Mouse (Mus musculus) adrenal gland, postnatal 14 days (tissue): ENCODE measurements around the gene Ccdc185. TPM values are rescaled to one million over a fixed set of nuclear protein-coding genes. Genes with fewer than 3 reads are reported as not detected.

ENCODE experiments used
- DNase-seq: peaks from one replicate; pipeline ENCODE4 v3.0.0; 2021; ENCODE audit warnings: mixed read lengths
- long read RNA-seq, 2 experiments: library from polyadenylated mRNA; stranded (forward); transcript quantifications; one replicate each; pipeline ENCODE4 v2.0.0; 2021
- total RNA-seq: library from RNA; stranded (reverse); gene quantifications from 2 replicates; pipeline ENCODE4 v1.2.3, GENCODE M21; 2021

The Ccdc185 gene
- total RNA-seq: not detected in 2 replicates
- long read RNA-seq, experiment 1: 0 reads
- long read RNA-seq, experiment 2: 0 reads

DNA sequence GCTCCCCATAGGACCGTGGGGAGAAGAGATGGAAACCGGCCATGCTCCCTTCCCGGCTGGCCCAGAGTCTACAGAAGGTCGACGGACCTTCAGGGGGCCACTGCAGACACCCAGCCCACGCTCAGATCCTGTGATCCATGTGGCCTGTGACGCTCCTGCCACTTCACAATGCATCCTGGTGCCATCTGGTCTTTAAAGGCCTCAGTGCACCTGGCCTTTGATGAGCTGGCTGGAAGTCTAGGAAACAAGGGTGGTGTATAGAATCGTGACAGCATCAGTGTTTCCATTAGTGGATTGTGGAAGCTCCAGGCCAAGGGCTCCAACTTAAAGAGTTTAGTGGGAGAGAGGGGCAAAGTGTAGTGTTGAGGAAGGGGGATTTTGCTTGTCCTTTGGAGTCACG lies at the start of gene Ccdc185:
Gene Ccdc185, minus strand, starts transcription at position 101 of the 400 bp plus-strand sequence.
- no peak for DNase-seq

DNA sequence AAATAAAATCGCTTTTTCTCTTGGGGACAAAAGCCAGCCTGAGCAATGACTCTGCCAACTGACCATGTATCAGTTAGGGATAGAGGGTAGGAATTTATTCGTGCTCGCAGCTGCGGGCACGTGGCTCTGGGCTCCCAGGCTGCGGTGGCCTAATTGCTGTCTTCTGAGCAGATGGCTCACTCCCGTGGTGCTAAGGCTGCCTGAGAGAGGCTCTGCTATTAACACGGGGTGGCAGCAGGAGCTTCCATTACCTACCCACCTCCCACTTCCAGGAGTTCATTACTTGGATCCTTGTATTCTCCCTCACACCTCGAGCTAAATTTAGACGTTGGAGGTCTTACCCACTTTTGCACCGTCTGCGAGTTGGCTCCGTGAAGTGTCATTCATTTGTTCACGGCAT lies 48.1 kb upstream of the Ccdc185 start:
- no peak for DNase-seq

DNA sequence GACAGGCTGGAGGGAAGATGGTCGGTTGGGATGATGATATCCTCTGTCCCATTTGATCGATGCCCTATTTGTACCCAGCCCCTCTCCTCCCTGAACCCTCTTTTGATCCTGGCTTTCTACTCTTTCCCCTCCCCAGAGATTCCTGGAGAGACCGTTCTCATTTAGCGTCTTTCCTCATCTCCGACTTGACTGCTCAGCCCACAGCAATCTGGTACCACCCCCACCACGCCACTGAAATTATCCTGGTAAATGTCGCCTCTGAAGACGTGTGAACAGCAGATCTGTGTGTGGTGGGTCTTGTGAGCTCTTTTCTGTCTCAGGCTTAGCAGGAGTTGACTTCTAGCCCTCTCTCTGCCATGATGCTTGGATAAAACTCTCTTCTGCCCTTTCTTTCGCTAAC lies 45.6 kb upstream of the Ccdc185 start:
- no peak for DNase-seq

DNA sequence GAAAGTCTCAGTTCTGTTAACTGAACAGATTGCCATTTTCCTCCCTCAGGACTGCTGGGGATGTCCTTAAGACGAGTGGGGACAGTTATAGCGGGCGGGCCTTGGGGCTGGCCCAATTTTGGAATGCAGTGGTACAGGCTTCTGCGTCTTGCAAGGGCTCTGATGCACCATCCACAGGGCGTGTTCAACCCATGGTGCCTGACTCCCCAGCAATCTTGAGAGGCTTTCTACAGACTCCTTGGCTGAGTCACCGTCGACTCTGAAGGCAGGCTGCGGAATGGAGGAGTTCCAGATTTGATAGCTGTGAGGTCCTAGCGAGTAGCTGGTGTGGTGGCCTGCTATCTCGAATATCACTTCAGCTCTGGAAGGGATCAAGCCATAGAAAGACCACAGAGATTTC lies 45.2 kb upstream of the Ccdc185 start:
- no peak for DNase-seq

DNA sequence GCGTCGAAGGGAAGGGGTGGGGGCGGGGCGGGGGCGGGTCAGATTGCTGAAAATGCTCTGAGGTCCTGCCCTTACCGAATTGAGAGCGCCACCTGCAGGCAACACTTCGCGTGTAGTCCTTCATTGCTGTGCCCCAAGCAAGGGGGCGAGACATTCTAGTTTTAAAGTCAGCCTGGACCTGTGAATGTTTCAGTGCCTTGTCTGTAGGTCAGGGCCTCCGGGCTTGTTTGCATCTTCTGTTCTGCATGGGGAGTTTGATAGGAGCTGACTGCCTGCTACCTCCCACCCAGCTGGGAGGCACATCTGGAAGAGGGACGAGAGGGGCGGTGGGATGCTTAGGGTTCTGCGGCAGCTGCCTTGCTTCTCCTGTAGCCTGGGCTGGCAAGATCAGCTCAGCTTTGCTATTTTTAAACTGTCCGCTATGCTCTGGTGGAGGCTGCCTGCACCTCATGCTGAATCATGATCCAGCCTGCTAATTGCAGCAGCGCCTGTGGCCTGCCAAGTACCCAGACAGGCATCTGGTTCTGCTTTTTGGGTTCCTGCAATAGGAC lies 43.6 kb upstream of the Ccdc185 start:
- DNase-seq: peak; percentile 78

DNA sequence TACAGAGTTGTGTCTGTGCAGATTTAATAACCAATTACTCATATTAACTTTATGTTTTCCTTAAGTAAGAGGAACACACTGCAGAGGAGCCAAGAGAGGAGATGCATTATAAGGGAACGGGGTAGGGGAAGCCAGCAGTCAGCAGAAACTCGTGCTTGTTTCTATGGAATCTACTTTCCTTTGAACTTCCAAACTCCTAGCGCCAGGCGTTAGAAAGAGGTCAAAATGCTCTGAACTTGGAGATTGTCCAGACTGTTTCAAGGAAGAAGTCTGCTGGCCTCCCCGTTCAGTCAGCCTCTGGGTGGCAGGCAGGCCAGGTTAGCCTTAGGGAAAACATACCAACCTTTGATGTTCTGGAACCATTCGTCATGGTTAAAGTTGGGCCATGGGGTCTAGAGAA lies 39.9 kb upstream of the Ccdc185 start:
- peak; percentile 12 for DNase-seq

DNA sequence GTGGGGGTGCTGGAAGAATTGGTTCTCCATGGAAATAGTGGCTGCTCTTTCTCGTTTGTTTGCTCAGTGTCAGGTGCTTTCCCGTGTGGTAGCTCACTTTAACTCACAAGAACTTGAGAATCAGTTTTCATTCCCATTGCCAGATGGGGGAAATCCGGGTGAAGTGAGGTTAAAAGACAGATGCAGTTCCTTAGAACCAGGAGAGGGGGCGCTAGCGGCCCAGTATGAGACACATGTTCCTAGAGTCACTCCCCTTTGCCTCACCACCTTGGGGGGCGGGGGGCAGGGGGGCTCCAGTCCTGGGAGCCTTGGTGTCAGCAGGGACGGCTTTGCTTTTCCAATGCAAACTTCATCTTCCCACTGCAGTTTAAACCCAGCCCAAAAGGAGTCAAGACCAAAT lies 38.0 kb upstream of the Ccdc185 start:
- DNase-seq: no peak

DNA sequence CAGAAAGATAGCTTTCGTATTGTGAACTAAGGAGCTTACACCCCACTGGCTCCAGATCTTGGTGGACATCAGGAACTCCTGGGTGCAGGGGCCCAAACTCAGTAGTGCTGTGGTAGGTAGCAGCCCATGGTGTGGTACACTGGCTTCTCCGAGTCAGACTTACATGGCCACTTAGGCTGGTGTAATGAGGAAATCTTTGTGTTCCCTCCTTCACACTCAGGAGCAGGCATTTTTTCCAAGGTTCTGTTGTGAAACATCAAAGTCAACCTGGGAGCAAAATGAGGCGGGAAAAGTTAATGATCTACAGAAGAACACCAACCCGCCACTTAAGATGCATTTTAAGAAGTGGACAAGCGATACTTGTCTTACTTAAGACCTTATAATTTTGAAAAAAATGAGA lies 36.5 kb upstream of the Ccdc185 start:
- no peak for DNase-seq

DNA sequence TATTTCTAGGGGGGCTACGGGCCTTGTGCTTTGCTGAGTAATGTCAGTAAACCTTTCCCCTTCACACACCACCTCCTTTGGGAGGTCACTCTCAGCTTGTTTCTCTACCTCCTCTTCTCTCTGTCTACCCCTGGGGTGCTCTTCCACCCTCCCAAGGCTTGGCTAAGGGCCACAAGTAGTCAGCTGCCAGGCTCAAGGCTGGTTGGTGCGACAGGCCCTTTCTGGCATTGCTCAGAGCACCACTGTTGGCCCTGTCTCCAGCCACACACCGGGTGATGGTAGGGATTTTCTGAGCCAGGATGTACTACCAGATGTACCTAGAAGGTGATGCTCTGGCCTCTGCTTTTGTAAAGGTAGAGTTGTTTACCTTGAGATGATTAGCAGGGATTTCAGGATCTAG lies 35.8 kb upstream of the Ccdc185 start:
- DNase-seq: peak; percentile 39

DNA sequence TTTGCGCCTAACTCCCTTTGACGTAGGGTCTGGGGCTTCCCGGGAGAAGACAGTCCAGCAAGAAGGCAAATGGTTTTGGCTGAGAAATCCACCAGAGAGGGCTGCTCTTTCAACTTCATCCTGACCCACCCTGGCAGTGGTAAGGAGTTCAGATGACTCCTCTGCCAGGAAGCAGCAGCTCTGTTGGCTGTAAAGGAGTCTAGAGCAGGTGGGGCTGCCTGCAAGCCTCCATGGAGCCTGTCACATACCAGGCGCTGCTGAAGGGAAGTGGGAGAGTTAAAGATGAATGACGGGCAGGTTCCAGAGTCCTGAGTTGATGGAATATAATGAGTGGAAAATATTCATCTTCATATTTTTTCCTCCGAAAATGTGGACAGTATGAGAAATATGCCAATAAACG lies 34.8 kb upstream of the Ccdc185 start:
- DNase-seq: no peak

DNA sequence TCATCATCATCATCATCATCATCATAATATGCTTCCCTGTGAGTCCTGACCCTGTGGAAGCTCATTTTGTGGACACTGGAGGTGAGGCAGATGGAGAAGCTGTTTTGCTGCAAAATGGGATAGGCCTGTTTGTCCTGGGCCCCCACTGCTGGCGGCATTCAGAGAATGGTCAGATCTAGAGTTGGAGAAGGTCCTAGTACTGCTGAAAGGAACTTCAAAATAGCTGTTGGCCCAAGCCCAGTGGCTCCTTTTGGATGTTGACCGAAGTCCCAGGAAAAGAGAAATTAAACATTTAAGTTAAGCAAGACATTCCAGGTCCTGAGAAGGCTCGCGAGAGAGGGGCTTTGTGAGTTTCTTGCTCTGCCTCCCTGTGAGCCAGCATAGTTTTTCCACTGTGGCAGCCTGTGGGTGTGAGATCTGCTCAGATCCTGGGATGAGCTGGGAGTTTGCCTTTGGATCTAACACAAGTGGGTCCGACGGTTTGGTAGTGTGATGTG lies 30.1 kb upstream of the Ccdc185 start:
- DNase-seq: no peak

DNA sequence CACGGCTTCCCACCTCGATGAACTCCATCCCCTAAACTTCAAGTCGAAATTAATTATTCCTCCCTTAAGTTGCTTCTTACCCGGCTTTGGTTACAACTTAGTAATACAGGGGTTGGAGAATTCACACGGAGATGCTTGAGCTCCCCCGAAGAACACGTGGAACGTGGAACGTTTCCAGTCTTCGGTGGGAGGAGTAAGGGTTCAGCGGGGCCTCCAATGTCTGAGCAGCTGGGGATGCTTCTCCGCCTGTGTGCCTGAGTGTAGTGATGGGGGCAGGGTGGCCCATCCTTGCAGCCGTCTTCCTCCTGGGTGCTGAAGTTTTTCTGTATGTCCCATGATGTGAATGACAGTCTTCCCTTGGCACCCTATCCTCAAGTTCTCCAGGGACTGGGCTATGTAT lies 29.2 kb upstream of the Ccdc185 start:
- DNase-seq: no peak

DNA sequence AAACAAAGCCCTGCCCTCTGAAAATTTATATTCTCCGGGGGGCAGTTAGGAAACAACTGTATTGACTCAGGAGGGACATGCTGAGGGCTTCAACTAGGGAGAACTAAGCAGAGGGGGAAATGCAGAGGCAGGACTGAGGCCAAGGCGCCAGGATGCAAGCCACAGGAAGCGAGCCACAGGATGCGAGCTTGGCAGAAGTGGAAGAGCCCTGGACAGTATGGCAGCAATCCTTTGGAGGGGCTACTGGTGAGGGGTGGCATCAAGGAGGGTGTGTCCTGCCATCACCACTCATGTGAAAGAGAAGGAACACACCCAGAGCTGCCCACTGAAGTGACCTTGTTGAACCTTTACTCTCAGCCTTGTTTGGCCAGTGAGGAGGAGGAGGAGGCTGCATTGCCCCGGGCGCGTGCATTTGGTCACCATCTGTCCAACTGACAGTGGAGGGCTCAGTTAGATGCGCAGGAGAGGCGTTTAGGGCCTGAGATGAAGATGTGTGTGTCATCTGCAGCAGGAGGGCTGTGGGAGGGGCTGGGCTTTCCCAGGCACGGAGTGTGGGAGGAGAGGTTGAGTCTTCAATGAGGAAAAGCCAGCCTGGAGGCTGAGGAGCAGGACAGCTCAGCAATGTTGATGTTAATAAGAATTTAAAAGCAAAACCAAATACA lies 27.9 kb upstream of the Ccdc185 start:
- DNase-seq: no peak

DNA sequence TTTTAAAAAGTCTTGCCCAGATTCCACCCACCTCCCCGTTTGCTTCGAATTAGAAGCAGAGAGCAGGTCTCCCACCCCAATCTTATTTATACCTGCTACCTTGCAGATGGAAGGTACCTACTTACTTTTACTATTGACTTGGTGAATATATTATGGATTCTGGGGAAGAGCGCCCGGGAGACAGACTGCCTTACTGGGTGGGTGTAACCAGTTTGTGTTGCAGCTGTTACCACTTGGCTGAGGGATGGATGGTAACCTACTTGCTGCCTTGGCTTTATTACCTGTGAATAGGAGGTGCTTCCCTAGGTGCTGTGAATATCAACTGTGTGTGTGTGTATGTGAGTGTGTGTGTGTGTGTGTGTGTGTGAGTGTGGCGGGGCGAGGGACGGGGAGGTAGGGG lies 26.6 kb upstream of the Ccdc185 start:
- no peak for DNase-seq

DNA sequence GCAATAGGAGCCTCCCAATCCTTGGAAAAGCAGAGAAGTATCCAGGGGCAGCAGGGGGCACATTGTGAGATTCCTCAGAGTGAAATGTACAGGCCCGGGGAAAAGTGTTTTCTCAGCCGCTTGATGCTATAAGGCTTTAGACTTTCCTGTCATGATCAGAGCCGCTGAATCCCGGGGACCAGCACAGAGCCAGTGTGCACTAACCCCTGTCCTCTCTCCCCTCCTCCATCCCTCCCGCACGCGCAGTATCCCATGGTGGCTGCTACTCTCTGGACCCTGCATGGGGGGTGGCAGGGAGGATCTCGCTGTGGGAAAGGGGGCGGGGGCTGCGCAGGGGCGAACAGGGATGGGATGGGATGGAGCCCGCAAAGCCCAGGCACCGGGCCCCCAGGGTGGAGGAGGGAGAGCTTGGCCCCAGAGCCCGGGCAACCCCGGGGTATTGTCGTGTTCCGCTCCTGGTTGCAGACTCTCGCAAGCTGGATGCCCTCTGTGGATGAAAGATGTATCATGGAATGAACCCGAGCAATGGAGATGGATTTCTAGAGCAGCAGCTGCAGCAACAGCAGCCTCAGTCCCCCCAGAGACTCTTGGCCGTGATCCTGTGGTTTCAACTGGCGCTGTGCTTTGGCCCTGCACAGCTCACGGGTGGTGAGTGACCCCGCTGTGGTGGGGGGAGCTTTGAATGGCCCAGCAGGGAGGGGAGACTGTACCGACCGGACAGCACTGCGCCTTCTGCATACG lies 15.7 kb upstream of the Ccdc185 start:
- DNase-seq: no peak

DNA sequence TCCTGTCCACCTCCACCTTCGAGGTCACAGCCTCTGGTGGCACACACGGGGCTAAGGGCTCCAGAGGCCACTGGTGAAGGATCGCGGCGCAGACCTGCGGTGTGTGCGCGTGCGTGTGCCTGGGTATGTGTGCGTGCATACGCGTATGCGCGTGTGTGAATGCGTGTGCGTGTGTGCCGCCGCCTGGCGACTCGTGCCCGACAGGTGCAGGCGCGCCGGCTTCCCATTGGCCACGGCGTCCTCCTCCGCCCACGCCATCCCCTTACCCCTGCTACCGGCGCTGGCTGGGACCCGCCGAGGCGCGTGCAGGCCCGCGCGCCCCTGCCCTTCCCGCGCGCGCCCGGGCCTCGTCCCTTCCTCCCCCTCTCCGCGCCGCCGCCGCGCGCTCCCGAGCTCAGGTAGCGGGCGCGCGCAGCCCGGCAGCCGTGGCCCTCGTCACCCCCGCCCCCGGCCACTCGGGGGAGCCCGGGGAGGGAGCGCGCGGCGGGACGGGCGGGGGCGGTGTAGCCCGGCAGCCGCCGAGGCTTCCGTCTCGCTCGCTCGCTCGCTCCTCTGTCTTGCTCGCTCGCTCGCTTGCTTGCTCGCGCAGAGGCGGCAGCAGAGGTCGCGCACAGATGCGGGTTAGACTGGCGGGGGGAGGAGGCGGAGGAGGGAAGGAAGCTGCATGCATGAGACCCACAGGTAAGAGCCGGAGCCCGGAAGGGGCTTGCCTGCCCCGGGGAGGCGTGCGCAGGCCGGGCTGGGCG lies 14.9 kb upstream of the Ccdc185 start, which contains the start of gene Susd4:
Gene Susd4, plus strand, starts transcription at position 145 of the 746 bp plus-strand sequence.
- DNase-seq: peak; percentile 74

DNA sequence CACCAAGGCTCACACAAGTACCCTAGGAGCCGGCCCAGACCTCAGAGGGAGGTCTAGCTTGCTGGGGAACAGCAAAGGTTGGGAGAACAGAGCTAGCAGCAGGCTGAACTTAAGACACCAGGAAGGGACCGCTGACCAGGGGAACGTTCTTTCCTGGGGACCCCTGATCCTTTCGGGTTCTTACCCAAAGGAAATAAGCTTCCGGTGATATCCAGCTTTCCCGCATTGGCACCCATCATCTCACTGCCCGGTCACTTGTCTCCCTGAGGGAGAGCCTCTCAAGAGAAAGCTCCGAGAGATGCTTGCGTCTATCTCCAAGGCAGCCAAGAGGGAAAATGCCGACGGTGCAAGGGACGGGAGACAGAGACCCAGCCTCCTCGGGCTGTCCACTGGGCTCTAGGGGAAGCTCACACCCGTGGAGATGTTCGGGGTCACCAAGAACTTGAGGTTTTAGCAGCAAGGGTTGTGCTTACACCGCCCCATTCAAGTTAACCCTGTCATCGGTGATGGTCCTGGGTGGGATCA lies 14.3 kb upstream of the Ccdc185 start:
- DNase-seq: no peak

DNA sequence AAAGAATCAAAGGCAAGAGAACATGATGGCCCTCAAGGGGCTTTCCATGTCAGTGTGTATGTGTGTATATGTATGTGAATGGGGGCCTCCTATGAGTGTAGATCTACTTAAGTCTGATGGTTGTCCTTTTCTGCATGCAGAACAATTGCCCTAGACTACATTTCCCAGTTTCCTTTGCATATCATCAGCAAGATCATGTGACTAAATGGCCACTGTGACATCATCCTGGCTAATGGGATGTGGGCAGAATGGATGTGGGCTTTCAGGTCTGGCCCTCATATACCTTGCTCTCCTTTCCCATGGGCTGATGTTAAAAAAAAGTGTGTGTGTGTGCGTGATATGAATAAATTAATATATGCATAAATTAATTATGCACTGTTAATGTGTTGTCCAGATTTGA lies 9.8 kb upstream of the Ccdc185 start:
- no peak for DNase-seq

DNA sequence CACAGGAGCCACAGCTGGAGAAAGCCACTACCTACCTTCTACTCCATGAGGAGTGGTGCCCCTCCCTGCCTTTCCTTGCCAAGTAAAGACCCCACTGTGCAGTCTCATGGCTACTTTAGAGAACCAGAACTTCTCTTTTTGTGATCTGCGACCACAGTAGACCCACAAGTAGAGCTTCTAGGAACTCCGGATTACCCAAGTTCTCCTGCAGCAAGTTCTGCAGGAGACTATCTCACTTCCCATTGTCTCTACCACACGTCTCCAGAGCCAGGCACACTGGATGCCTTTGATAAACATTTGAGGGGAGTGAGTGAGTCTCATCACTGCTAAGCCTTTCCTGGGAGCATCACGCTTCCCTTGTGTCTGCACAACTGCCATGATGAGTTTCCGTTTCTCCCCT lies 5.9 kb upstream of the Ccdc185 start:
- no peak for DNase-seq

DNA sequence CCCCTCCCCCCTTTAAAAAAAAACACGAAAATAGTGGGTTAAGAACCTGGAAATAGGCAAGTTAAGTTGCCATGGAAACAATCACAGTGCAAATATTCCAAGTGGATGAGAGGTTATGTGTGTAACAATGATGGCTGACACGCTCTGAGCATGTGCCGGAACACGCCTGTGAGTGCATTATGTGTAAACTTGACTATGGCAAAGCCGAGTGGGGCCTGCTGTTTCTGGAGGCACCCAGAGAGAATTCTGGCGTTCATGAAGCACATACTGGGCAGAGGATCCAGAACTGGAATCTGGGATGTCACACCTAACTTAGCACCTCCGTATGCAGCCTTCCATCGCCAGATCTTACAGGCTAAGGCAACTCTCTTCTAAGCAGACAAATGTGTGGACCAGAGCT lies 4.7 kb upstream of the Ccdc185 start:
- no peak for DNase-seq

DNA sequence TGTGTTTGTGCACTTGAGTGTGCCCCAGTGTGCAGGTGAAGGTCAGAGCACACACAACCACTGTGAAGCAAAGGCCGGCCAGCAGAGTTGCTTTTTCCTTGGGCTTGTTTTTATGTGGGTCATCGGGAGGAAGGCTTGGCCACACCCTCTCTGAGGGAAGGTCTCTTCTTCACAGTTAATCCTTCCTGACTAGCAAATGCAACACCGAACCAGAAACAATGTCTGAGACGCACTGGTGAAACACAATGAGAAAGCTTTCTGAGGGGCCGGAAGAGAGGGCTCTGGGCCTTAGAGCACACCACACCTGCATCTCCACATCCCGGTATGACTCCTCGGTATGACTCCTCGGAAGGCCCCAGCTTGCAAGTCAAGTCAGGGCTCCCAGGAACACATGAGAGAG lies 2.3 kb upstream of the Ccdc185 start:
- no peak for DNase-seq

DNA sequence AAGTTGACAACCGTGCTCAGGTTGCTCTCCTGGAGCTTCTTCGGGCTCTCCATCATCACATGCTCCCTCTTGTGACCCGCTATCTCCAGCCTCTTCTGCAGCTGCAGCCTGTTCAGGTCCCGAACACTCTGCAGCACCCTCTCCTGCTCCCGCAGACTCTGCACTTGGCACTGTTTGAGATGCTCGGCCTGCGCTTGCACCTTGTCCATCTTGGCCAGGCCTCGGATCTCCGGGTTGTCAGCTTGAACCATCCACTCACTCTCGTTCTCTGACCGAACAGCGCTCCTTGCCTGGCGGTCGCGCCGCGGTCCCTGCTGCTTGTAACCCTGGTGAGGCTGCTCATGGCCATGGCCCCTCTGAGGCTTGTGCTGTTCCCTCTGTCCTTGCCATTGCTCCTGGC lies 1.1 kb downstream of the Ccdc185 start:
- no peak for DNase-seq

DNA sequence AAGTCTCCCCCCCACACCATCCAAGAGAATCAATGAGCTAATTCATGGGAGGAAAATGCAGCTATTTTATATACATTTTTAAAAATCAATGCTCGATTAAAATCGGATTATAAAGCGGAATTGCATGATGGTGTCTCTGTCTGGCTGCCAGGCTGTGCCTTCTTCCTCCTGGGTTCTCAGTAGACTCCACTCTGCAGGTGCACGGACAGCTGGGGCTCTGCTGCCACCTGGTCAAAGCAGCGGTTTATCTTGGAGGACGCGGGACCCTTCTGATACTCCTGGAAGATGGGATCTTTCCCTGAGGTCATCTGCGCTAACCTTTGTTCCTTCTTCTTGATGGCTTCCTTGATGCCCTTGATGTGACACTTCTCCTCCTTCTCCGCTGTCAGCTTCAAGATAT lies 1.9 kb downstream of the Ccdc185 start:
- DNase-seq: no peak
